Mouse (Mus musculus) C2C12 (cell line): ENCODE results near the gene Tiam1. TPM values are rescaled to one million over a fixed set of nuclear protein-coding genes. Genes with fewer than 3 reads are reported as not detected.

Experiments used
- H3K27me3 ChIP-seq: one replicate; pipeline ENCODE4 v1.6.1; 2011; ENCODE audit not compliant: control insufficient read depth, insufficient read depth, insufficient read length
- H3K36me3 ChIP-seq: one replicate; pipeline ENCODE4 v1.6.1; 2011; ENCODE audit not compliant: control insufficient read depth, insufficient read depth
- H3K4me3 ChIP-seq: one replicate; pipeline ENCODE4 v1.5.1; 2011; ENCODE audit warnings: mild to moderate bottlenecking, control low read depth; ENCODE audit not compliant: poor library complexity, insufficient read depth, severe bottlenecking
- H3K79me2 ChIP-seq: one replicate; pipeline ENCODE4 v1.6.1; 2011; ENCODE audit not compliant: control insufficient read depth, insufficient read depth
- H3K79me3 ChIP-seq: one replicate; pipeline ENCODE4 v1.6.1; 2011; ENCODE audit warnings: low read depth, control low read depth
- H3ac ChIP-seq: one replicate; pipeline ENCODE3; 2011; ENCODE audit warnings: low read depth; ENCODE audit not compliant: control insufficient read depth, insufficient read length
- CEBPB ChIP-seq: IDR thresholded peaks from one replicate; pipeline ENCODE4 v1.6.1; 2011; ENCODE audit warnings: low read depth, mild to moderate bottlenecking, control low read depth, moderate library complexity
- CTCF ChIP-seq: IDR thresholded peaks from one replicate; pipeline ENCODE4 v1.5.1; 2011; ENCODE audit not compliant: control insufficient read depth, insufficient read depth, insufficient read length
- FOSL1 ChIP-seq: IDR thresholded peaks from one replicate; pipeline ENCODE4 v1.8.0; 2011; ENCODE audit warnings: mild to moderate bottlenecking, low read length; ENCODE audit not compliant: poor library complexity, insufficient read depth, severe bottlenecking
- MAX ChIP-seq: IDR thresholded peaks from one replicate; pipeline ENCODE4 v1.6.1; 2011; ENCODE audit warnings: mild to moderate bottlenecking, control low read depth
- MYOD1 ChIP-seq: IDR thresholded peaks from one replicate; pipeline ENCODE4 v1.6.1; 2011; ENCODE audit warnings: low read depth; ENCODE audit not compliant: control insufficient read depth, insufficient read length
- MYOG ChIP-seq: IDR thresholded peaks from one replicate; pipeline ENCODE4 v1.6.1; 2011; ENCODE audit not compliant: control insufficient read depth, insufficient read length; ENCODE audit errors: extremely low read depth
- USF1 ChIP-seq: IDR thresholded peaks from one replicate; pipeline ENCODE4 v1.6.1; 2011; ENCODE audit warnings: low read depth, mild to moderate bottlenecking, control low read depth, moderate library complexity
- polyA plus RNA-seq: library from polyadenylated mRNA; unstranded; fragments of >200 nt; fragmentation: generic; extraction: Trizol; gene quantifications from one replicate; pipeline ENCODE4 v1.2.1, GENCODE M21; 2012; ENCODE audit warnings: missing spikeins

Gene Tiam1
- polyA plus RNA-seq, 1 experiment = 6.9 TPM

DNA sequence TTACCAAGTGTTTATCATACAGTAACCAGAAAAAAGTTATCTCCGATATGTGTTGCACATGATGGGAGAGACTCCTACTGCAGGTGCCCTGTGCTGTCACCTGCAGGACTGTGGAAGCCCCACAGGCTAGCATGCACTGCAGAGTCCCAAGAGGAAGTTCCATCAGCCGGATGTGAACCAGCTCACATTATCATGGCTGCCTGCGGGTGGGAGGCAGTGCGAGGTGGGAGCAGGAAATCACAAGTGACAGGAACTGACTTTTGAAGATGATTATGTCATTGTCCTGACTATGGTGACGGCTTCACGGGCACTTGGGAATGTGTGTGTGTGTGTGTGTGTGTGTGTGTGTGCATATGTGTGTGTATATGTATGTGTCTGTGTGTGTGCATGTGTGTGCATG, 333.2 kb downstream of the Tiam1 start:
- H3K36me3 ChIP-seq = no peaks in the 10 kb centered on the region
- H3K4me3 ChIP-seq = no peak overlapping the region

DNA sequence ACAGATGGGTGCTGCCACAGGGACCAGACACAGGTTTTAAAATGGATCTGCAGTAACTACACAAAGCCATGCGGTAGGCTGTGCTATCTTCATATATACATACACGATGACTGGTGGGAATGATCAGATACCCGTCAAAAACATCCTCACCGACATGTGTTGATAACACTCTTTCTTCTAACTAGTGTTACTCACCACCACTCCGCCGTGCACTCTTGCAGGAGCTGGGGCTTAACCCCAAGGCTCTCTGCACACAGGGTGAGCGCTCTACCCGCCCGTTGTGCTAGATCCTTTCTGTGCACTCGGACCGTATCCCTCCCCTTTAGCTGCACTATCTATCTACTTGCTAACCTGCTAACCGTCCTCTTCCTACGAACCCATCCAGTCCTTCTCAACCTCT, 335.4 kb downstream of the Tiam1 start:
- H3K36me3 ChIP-seq = no peaks in the 10 kb centered on the region
- no peaks in the 10 kb centered on the region for H3K79me3 ChIP-seq
- H3K4me3 ChIP-seq = no peak overlapping the region
- TF ChIP-seq MYOG (no peak), FOSL1 (no peak), MAX (no peak), CTCF (no peak), USF1 (no peak), CEBPB (no peak), MYOD1 (no peak)
- no peak overlapping the region for H3ac ChIP-seq
- no peaks in the 10 kb centered on the region for H3K27me3 ChIP-seq
- no peaks in the 10 kb centered on the region for H3K79me2 ChIP-seq

More for the DNA sequence above, 333.2 kb downstream of the Tiam1 start:
- no peaks in the 10 kb centered on the region for H3K79me3 ChIP-seq
- H3K79me2 ChIP-seq = no peaks in the 10 kb centered on the region
- H3K27me3 ChIP-seq = no peaks in the 10 kb centered on the region
- no peak for TF ChIP-seq USF1
- TF ChIP-seq MAX = no peak
- no peak for TF ChIP-seq CEBPB
- no peak overlapping the region for H3ac ChIP-seq

DNA sequence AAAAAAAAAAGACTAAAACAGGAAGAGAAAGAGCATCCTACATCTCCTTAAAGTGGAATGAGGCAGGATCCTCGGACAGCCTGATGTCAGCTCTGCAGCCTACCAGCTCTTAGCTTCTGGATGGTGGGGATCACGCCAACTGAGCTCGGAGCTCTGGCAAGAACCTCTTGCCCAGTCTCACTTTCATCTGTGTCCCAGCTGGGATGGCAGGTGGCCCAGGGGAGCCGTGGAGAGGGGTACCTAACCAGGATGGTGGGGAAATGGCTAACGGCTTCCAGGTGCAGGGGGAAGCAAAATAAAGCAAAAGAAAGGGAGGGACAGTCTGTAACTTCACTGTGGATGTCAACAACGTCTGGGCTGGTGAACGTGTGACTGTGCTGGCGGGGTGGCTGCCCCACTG, 337.6 kb downstream of the Tiam1 start:
- Histone ChIP-seq H3K36me3 (no peaks in the 10 kb centered on the region), H3ac (no peak overlapping the region), H3K4me3 (no peak overlapping the region), H3K79me3 (no peaks in the 10 kb centered on the region), H3K79me2 (no peaks in the 10 kb centered on the region), H3K27me3 (no peaks in the 10 kb centered on the region)
- TF ChIP-seq FOSL1 = no peak
- no peak for TF ChIP-seq CEBPB
- TF ChIP-seq USF1 = no peak
- TF ChIP-seq CTCF = no peak
- no peak for TF ChIP-seq MYOD1
- TF ChIP-seq MAX = no peak
- no peak for TF ChIP-seq MYOG

DNA sequence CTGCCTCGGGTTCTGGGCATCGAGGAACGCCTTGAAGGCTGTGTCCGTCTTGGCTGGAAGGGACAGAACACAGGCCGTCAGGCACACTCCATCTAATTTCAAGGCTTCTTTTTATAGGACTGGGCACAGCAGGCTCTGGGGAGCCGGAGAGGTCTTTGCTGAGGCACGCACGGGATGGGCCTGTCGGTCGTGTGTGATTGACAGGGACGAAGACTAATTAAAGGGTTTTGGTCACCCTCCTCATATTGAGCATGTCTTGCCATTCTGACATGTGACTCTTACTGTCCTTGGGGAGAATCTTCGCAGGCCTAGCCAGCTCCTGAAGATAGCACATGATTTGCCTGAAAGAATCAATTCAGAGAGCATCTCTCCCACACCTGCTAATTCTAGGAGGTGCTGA, 338.4 kb downstream of the Tiam1 start:
- H3K27me3 ChIP-seq = no peaks in the 10 kb centered on the region
- no peak for TF ChIP-seq USF1
- no peak for TF ChIP-seq MYOG
- TF ChIP-seq MAX = no peak
- no peak for TF ChIP-seq CTCF
- no peak for TF ChIP-seq CEBPB
- TF ChIP-seq FOSL1 = no peak
- no peak for TF ChIP-seq MYOD1
- H3K79me3 ChIP-seq = no peaks in the 10 kb centered on the region
- no peaks in the 10 kb centered on the region for H3K36me3 ChIP-seq
- H3ac ChIP-seq = no peak overlapping the region
- no peaks in the 10 kb centered on the region for H3K79me2 ChIP-seq
- no peak overlapping the region for H3K4me3 ChIP-seq

DNA sequence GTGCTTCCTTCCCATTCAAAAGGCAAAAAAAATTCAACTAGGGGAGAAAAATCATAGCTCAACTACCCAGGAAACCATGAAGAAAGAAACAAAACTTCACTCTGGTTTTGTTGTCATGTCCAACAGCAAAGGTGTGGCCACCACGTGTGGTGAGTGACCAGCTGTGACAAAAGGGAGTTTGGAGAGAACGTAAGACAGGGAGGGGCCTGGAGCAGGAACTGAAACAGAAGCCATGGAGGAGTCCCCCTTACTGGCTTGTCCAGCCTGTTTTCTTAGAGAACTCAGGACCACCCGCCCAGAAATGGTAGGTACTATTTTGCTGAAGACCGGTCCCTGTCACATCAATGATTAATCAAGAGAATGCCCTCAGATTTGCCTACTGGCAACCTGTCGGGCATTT, 342.1 kb downstream of the Tiam1 start:
- Histone ChIP-seq H3K4me3 (no peak overlapping the region), H3K36me3 (no peaks in the 10 kb centered on the region), H3K79me3 (no peaks in the 10 kb centered on the region), H3ac (no peak overlapping the region), H3K27me3 (no peaks in the 10 kb centered on the region), H3K79me2 (no peaks in the 10 kb centered on the region)
- TF ChIP-seq MYOG (no peak), CTCF (no peak), USF1 (no peak), MAX (no peak), MYOD1 (no peak), CEBPB (no peak), FOSL1 (no peak)

GRCm38 (mm10) chr16:89799772-89800171, 343.8 kb downstream of the Tiam1 start:
- no peaks in the 10 kb centered on the region for H3K36me3 ChIP-seq
- H3K4me3 ChIP-seq = no peak overlapping the region
- no peaks in the 10 kb centered on the region for H3K79me3 ChIP-seq
- H3K27me3 ChIP-seq = no peaks in the 10 kb centered on the region
- no peaks in the 10 kb centered on the region for H3K79me2 ChIP-seq
- TF ChIP-seq USF1 (no peak), MYOG (no peak), MAX (no peak), CTCF (no peak), CEBPB (no peak), MYOD1 (no peak), FOSL1 (no peak)
- H3ac ChIP-seq = no peak overlapping the region
